Mouse (Mus musculus) kidney, embryonic 16.5 days (tissue): ENCODE results near the gene Khk. TPM values are rescaled to one million over a fixed set of nuclear protein-coding genes. Genes with fewer than 3 reads are reported as not detected.

Source experiments
- ATAC-seq: fragments of 200-750 bp; cut with Nextera tagmentation; 2 replicates; pipeline ENCODE4 v1.8.0; 2017; ENCODE audit warnings: moderate TSS enrichment; ENCODE audit not compliant: low FRiP score, low TSS enrichment
- H3K27ac ChIP-seq: fragments of 300-500 bp; sonication (generic); 2 replicates; pipeline ENCODE4 v1.5.1; 2014; ENCODE audit warnings: low read length
- H3K27me3 ChIP-seq: fragments of 300-500 bp; sonication (generic); 2 replicates; pipeline ENCODE4 v1.6.1; 2014; ENCODE audit warnings: low read length, control low read depth, mixed read lengths; ENCODE audit not compliant: insufficient read depth
- H3K36me3 ChIP-seq: fragments of 300-500 bp; sonication (generic); 2 replicates; pipeline ENCODE4 v1.6.1; 2014; ENCODE audit warnings: low read length, control low read depth, mixed read lengths; ENCODE audit not compliant: insufficient read depth
- H3K4me1 ChIP-seq: fragments of 300-500 bp; sonication (generic); 2 replicates; pipeline ENCODE4 v1.6.1; 2014; ENCODE audit warnings: low read length, control low read depth, mixed read lengths; ENCODE audit not compliant: insufficient read depth
- H3K4me2 ChIP-seq: fragments of 300-500 bp; sonication (generic); replicated peaks from 2 replicates; pipeline ENCODE4 v1.6.1; 2014; ENCODE audit warnings: low read depth, low read length
- H3K4me3 ChIP-seq: fragments of 300-500 bp; sonication (generic); 2 replicates; pipeline ENCODE4 v1.5.1; 2014; ENCODE audit warnings: mild to moderate bottlenecking, low read length
- H3K9ac ChIP-seq: fragments of 300-500 bp; sonication (generic); replicated peaks from 2 replicates; pipeline ENCODE4 v1.6.1; 2014; ENCODE audit warnings: low read length
- H3K9me3 ChIP-seq: fragments of 300-500 bp; sonication (generic); 2 replicates; pipeline ENCODE4 v1.6.1; 2016; ENCODE audit warnings: low read length, control low read depth
- WGBS: fragments of 180-500 bp; shearing (Covaris S2); extraction: QIAGEN DNeasy Blood & Tissue Kit; methylation state at CpG from one replicate; pipeline ENCODE4 v1.1.7; 2014; 5-methylcytosine and 5-hydroxymethylcytosine counted together
- polyA plus RNA-seq: library from polyadenylated mRNA; unstranded; fragments of >200 nt; fragmentation: Nextera tagmentation; extraction: Ambion mirVana; gene quantifications from 2 replicates; pipeline ENCODE4 v1.2.1, GENCODE M21; 2015

The Khk gene
- polyA plus RNA-seq, 1 experiment from 2014 or later, result 41.4 TPM

DNA sequence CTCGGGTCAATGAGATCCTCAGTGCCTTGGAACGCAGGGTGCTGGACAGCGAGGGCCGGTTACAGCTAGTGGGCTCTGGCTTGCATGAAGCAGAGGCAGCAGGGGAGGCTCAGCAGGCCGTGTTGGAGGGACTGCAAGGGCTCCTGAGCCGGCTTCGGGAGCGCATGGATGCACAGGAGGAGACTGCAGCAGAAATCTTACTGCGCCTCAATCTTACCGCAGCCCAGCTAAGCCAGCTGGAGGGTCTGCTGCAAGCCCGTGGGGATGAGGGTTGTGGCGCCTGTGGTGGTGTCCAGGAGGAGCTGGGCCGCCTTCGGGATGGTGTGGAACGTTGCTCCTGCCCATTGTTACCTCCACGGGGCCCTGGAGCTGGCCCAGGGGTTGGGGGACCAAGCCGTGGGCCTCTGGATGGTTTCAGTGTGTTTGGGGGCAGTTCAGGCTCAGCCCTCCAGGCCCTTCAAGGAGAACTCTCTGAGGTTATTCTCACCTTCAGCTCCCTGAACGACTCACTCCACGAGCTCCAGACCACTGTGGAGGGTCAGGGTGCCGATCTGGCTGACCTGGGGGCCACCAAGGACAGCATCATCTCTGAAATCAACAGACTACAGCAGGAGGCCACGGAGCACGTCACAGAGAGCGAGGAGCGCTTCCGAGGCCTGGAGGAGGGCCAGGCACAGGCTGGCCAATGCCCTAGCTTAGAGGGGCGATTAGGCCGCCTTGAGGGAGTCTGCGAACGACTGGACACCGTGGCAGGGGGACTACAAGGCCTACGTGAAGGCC is 3.1 kb upstream of the Khk start:
- Histone ChIP-seq H3K36me3 (peaks cover 34% of the 10 kb centered on the region), H3K9ac (no peak overlapping the region; the same call in 1 of the 2 replicates), H3K27me3 (no peaks in the 10 kb centered on the region), H3K9me3 (no peaks in the 10 kb centered on the region), H3K4me2 (no peak overlapping the region), H3K4me1 (peaks cover 45% of the 10 kb centered on the region), H3K27ac (no peak overlapping the region), H3K4me3 (no peak overlapping the region)
- no peak for ATAC-seq
- 82% methylated on average over 31 of the region's 31 CpGs for WGBS

GRCm38 (mm10) chr5:30918691-30919090 is 2.5 kb upstream of the Khk start:
- Histone ChIP-seq H3K27ac (no peak overlapping the region), H3K4me2 (no peak overlapping the region), H3K9me3 (no peaks in the 10 kb centered on the region), H3K4me1 (peaks cover 41% of the 10 kb centered on the region), H3K27me3 (no peaks in the 10 kb centered on the region), H3K36me3 (peaks cover 34% of the 10 kb centered on the region), H3K4me3 (no peak overlapping the region), H3K9ac (no peak overlapping the region; the same call in 1 of the 2 replicates)
- no peak for ATAC-seq
- 85% methylated on average over 8 of the region's 8 CpGs for WGBS

DNA sequence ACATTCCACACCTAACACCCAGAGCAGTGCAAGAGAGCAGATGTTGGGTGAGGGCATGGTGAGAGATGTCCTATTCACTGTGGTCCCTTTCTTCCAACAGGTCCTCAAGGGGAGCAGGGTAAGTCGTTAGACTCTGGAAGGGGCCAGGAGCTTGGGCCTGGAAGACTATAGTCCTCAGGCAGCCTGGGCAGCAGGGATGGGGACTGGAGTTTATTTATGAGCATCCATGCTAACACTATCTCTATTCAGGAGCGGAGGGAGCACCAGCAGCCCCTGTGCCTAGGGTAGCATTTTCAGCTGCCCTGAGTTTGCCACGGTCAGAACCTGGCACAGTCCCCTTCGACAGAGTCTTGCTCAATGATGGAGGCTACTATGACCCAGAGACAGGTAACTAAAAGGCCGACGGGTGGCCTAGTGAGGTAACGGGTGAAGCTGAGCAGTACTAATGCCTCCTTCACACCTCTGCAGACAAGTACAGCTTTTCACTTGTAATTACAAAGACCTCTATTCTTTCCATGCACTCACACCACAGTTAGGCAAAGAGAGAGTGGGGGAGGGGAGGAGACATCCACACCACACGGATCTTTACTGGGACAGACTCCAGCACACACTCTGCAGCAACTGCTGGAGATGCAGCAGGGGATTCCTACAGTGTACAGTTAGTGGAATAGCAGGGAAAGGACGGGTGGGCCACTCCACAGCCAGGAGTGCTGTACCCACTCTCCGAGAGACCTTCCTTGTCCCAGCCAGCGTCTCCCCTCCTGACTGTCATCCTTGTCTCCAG is 1.2 kb upstream of the Khk start:
- Histone ChIP-seq H3K4me1 (peaks cover 39% of the 10 kb centered on the region), H3K36me3 (peaks cover 34% of the 10 kb centered on the region), H3K9ac (no peak overlapping the region), H3K27ac (no peak overlapping the region), H3K4me2 (no peak overlapping the region), H3K9me3 (no peaks in the 10 kb centered on the region), H3K27me3 (no peaks in the 10 kb centered on the region), H3K4me3 (no peak overlapping the region)
- 74% methylated on average over 11 of the region's 11 CpGs for WGBS
- no peak for ATAC-seq

- Histone ChIP-seq H3K4me3 (no peak overlapping the region), H3K36me3 (peaks cover 34% of the 10 kb centered on the region), H3K27ac (no peak overlapping the region), H3K9me3 (no peaks in the 10 kb centered on the region), H3K4me2 (peak overlapping the region; percentile 82; the same call in 1 of the 2 replicates), H3K4me1 (peaks cover 33% of the 10 kb centered on the region), H3K9ac (no peak overlapping the region), H3K27me3 (no peaks in the 10 kb centered on the region)
- ATAC-seq, result peak; percentile 3; the same call in 1 of the 2 replicates
- WGBS, result 62% methylated on average over 19 of the region's 19 CpGs
Observed at GRCm38 (mm10) chr5:30920621-30921020, 610 bp upstream of the Khk start.

DNA sequence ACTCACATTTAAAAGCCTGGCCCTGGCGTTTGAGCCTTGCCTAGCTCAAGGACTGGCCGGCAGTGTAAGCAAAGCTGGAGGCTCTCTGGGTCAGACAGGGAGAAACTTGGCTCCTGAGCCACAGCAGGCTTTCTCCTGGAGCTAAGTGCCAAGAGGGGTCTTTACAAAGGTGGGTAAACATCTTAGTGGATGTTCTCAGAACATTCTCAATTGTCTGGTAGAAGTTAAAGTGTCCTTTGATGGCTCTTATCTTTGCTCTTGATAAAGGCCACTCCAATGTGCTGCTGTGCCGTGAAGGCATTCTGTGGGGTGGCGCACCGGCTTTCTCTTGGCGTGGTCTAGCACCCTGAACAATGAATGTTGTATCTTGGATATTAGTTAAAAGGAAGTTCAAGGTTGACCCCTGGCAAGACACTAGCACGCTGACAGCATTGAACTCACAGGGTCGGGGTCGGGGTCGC is 1.4 kb downstream of the Khk start:
- Histone ChIP-seq H3K4me1 (peaks cover 25% of the 10 kb centered on the region), H3K9me3 (no peaks in the 10 kb centered on the region), H3K9ac (peak overlapping the region; percentile 74), H3K36me3 (peaks cover 27% of the 10 kb centered on the region), H3K27ac (no peak overlapping the region), H3K4me2 (peak overlapping the region; percentile 82), H3K4me3 (peak overlapping the region; percentile 66; the same call in 1 of the 2 replicates), H3K27me3 (no peaks in the 10 kb centered on the region)
- ATAC-seq, result no peak
- 69% methylated on average over 10 of the region's 10 CpGs for WGBS

DNA sequence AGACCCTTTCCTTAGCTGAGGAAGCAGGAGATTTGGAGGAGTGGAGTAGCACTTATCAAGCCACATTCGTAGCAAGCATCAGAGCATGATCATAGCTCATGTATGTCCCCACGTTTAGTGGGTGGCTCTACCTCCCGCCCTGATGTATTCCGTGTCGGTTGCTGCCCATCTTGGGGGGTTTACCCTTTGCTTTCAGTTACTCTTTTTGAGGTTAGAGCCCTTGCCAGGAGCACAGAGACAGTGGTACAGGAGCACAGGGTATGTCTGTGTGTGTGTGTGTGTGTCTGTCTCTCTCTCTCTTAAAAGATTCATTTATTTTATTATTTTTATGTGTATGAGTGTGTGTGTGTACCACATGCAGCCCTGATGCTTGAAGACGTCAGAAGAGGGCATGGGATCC is 1.9 kb downstream of the Khk start:
- ATAC-seq, result no peak
- peaks cover 22% of the 10 kb centered on the region; the same call in 1 of the 2 replicates for H3K36me3 ChIP-seq
- H3K4me3 ChIP-seq, result no peak overlapping the region
- no peak overlapping the region for H3K27ac ChIP-seq
- WGBS, result 87% methylated on average over 6 of the region's 6 CpGs
- H3K9ac ChIP-seq, result no peak overlapping the region
- peaks cover 27% of the 10 kb centered on the region for H3K4me1 ChIP-seq
- no peaks in the 10 kb centered on the region for H3K9me3 ChIP-seq
- H3K27me3 ChIP-seq, result no peaks in the 10 kb centered on the region
- H3K4me2 ChIP-seq, result no peak overlapping the region

DNA sequence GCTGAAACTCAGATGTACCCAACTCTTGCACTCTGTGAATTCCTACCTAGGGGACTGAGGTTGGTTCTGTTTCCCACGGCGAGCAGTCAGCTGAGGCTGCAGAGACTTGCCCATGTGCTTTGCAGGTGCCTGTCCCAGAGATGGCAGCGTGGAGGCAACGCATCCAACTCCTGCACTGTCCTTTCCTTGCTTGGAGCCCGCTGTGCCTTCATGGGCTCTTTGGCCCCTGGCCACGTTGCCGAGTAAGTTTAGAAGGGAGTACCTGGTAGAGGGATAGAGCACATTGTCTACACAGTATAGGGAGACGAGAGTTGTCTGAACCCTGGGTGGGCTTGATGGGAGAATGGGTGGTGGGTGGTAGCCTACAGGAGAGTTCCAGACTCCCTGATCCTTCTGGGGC is 3.4 kb downstream of the Khk start:
- 83% methylated on average over 8 of the region's 8 CpGs for WGBS
- Histone ChIP-seq H3K4me3 (no peak overlapping the region), H3K9me3 (no peaks in the 10 kb centered on the region), H3K4me1 (peaks cover 24% of the 10 kb centered on the region), H3K27ac (no peak overlapping the region), H3K36me3 (peaks cover 9% of the 10 kb centered on the region; the same call in 1 of the 2 replicates), H3K4me2 (no peak overlapping the region), H3K9ac (no peak overlapping the region), H3K27me3 (no peaks in the 10 kb centered on the region)
- no peak for ATAC-seq

DNA sequence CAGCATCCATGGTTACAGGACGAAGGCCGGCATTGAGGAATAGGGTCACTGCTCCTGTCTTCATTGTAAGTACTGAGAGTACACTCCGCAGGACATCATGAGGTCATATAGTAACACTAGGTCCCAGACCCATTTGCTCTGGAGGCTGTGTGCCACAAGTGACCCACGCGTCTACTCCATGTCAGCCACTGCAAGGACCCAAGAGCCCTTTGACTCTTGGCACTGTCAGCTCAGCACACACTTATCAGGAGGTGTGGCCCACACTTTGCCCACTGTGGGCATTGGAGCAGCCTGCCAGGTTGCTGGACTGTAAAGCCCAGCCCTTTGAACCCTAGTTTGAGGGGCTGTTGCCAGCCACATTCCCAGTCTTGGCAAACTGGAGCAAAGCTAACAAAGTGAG is 4.0 kb downstream of the Khk start:
- ATAC-seq, result no peak
- WGBS, result 88% methylated on average over 5 of the region's 5 CpGs
- no peak overlapping the region for H3K9ac ChIP-seq
- no peak overlapping the region for H3K27ac ChIP-seq
- no peaks in the 10 kb centered on the region for H3K27me3 ChIP-seq
- H3K9me3 ChIP-seq, result no peaks in the 10 kb centered on the region
- H3K36me3 ChIP-seq, result peaks cover 4% of the 10 kb centered on the region; the same call in 1 of the 2 replicates
- H3K4me1 ChIP-seq, result peaks cover 24% of the 10 kb centered on the region
- no peak overlapping the region for H3K4me3 ChIP-seq
- H3K4me2 ChIP-seq, result no peak overlapping the region

DNA sequence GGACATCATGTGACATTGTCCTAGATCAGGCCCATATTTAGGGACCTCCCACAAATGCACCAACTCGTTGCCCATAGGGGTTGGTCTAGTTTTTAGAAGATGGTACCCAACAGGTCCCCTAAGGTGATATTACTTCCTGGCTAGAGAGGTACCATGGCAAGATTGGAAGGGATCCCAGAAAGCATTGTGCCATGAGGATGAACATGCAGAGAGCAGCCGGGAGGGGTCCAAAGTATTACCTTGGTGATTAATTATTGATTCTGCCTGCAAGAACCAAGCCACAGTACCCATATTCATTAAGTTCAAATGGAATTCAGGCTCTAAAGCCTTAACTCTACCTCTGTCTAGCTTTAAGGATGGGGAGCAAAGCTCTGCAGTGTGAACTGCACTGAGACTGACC is 4.8 kb downstream of the Khk start:
- peaks cover 21% of the 10 kb centered on the region for H3K4me1 ChIP-seq
- H3K27ac ChIP-seq, result no peak overlapping the region
- no peak for ATAC-seq
- H3K4me2 ChIP-seq, result no peak overlapping the region
- no peaks in the 10 kb centered on the region for H3K27me3 ChIP-seq
- H3K36me3 ChIP-seq, result 0 out of 2 replicates have a peak, but pooled peaks cover under 1% of the 10 kb centered on the region
- H3K9me3 ChIP-seq, result no peaks in the 10 kb centered on the region
- no peak overlapping the region for H3K9ac ChIP-seq
- H3K4me3 ChIP-seq, result no peak overlapping the region
- WGBS, result 89% methylated on average over 2 of the region's 2 CpGs
